Mouse (Mus musculus) left cerebral cortex, adult 11 months (tissue): ENCODE data around the gene Selplg.
A peak's percentile ranks its signal among the peaks of the same experiment; 100 is the strongest.
"Not testable (repeated sequence)": the region's sequence is repeated elsewhere in the genome, so short reads cannot be mapped to it uniquely, and the experiment has no call there.

Source experiments
- DNase-seq: peaks from one replicate; pipeline ENCODE4 v3.0.0; 2022; ENCODE audit warnings: low spot score

Gene Selplg

DNA sequence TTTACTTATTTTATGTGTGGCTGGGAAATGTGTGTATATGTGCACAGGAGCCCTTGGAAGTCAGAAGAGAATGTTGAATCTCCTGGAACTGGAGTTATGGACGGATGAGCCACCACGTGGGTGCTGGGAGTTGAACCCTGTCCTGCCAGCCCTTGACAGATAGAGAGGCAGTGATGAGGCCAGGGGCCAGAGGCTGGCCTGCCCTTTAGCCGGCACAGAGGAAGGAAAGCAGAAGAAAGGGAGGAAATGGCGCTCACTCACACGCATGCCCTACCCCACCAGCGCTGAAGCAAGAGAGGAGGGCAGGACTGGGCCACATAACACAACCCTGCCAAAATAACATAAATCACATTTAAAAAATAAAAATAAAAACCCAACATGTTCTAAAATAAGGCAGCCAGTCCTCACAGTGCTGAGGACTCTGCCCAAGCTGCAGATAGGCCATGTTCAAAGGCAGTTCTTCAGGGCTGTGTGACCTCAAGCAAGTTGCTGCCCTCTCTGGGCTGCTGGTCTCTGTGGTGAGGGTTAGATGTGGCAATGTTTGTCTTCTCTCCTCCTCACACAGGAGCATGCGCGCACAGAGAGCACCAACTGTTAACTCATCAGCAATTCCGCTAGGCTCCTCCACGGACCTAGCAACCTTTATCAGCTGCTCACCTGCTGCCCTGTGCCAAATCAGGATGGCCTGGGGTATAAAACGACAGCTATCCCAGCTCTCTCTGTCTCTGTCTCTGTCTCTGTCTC is 41.8 kb downstream of the Selplg start:
- no peak for DNase-seq

DNA sequence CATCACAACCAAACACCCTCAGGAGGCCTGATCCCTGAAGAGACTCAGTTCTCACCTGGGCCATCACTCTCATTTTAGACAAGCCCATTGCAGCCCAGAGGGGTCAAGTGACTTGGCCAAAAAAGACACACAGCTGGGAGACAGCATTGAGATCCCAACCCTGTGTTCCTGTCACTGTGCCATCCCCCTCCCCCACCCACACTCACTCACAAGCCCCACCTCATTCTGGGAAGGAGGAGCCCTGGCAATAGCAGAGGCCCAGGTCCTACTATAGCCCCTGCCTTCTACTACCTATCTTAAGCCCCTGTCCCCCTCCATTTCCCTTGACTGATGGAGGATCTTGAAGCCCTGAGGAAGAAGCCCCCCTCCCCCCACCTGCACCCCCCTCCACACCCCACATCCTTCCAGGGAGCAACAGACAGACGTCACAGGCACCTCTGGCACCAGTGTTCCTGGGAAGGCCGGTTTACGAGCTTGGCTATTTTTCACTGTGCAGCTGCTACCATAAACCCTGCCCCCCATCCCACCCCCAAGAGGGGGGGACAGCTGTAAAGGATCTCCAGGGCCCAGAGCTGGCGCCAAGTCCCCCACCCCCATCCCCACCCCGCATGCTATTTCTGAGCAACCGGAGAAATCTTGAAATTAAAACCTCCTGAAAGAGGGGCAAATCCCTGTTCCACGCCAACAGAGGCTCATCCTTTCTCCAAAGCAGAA is 43.2 kb downstream of the Selplg start:
- DNase-seq: no peak

DNA sequence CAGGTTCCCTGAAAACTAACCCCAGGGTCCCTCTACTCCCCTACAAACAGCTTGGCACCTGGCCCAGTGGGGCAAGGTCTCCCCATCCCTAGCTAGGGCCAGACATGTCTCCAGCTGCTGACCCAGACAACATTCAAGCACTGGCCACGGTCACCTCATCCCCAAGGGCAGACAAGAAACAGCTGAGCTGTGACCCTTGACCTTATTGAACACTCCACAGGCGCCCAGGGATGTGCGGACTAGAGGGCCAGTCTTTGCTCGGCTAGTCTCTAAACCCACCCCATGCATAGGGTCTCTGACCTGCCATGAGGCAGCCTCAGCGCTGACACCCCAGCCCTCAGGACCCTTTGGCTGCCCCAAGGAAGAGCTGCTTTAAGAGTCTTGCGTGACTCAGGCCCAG is 43.8 kb downstream of the Selplg start:
- DNase-seq: no peak

DNA sequence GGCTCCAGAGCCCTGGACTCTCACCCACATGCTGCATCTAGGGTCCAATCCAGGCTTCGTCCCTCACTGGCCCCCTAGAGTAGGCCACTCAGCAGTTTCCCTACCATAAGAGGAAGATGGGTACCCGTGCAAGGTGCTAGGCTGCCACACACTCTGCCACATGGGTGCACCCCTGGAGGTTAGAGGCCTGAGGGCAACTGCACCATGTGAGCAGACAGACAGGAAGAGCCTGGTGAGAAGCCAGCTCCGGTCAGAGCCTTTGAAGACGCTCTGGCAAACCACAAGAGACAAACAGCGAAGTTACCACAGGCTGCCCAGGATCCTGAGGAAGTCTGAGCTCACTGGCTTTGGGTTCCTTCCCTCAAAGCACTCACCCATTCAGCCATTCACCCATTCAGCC is 45.5 kb downstream of the Selplg start:
- no peak for DNase-seq

DNA sequence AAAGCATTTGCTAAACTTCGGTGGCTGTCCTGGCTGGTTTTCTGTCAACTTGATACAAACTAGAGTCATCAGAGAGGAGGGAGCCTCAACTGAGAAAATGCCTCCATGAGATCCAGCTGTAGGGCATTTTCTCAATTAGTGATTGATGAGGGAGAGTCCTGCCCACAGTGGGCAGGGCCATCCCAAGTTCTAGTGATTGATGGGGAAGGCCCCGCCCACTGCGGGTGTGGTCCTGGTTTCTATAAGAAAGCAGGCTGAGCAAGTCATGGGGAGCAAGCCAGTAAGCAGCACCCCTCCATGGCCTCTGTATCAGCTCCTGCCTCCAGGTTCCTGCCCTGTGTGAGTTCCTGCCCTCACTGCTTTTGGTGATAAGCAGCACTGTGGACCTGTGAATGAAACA is 48.3 kb downstream of the Selplg start:
- DNase-seq: not testable (repeated sequence)

DNA sequence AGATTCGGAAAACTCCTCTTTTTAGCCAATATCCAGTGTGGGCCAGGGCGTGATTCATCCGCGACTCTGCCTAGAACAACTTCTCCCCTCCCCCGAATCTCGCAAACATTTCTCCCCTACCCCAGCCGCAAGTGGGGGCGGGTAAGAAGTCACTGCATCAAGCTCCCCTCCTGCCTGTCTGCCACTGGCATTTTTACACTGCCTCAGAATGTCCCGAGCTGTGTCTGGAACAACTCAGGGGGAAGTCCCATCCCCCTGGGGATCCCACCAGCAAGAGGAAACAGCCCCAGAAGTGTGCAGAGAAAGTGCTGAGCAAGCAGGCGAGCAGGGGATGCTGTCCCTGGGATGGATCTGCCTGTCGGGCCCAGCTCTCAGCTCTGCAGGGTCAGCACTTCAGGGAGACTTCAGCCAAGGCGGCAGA is 48.9 kb downstream of the Selplg start:
- no peak for DNase-seq

DNA sequence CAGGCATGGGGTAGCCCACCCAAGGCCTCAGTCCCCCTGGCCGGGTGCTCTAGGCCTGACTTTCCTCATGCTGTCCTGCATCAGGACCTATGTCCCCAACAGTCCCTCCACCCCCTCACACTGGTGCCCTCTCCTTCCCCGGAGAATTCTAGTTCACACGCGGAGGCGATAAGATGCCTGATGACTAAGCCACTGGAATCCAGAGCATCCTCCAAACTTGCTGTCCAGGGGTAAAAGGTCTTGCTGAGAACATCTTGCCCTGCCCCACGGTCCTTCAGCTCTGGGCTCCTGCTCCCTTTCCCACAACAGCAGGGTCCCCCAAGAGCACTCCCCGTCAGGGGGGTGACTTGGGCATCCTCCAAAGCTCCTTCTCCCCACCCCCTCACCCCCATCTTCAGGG is 49.8 kb downstream of the Selplg start:
- DNase-seq: no peak

DNA sequence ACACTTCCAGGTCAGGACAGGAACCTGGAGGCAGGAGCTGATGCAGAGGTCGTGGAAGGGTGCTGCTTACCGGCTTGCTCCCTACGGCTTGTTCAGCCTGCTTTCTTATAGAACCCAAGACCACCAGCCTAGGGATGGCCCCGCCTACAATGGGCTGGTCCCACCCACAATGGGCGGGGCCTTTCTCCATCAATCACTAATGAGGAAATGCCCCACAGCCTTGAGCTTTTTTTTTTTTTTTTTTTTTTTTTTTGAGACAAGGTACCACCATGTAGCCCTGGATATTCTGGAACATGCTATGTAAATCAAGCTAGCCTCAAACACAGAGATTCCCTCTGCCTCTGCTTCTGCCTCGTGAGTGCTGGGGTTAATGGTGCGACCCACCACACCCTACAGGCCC is 50.6 kb downstream of the Selplg start:
- no peak for DNase-seq

DNA sequence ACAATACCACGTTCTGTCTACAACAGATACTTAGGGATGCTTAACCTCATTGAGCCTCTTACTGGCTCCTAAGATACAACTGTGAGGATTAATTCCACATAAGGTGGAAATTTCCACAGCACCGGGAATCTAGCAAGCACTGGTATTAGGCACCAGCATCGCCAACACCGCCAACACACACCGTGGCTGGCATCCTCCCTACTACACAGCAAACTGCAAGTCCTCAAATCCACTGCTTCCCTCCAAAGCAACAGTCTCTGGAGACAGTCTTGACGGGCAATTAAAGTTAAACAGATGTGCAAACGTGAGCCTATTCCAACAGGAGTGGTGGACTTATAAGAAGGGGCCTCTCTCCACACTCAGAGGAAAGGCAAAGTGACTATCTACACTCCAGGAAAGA is 51.2 kb downstream of the Selplg start:
- no peak for DNase-seq

DNA sequence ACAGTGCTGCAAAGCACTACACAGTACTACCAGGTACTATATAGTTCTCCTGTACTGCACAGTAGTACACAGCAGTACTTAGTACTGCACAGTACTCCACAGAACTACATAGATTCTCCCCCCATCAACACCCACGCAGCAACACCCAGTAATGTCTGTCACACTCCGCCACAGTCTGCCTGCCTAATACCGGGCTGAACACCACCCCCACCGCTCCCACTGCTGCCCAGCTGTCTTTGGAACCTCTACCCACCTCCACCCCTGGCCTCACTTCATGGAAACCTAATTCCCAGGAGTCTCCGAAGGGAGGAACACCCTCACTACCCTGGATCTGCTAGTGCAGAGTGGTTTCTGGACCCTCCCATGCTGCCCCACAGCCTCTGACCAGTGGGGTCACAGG is 51.7 kb downstream of the Selplg start:
- DNase-seq: no peak

DNA sequence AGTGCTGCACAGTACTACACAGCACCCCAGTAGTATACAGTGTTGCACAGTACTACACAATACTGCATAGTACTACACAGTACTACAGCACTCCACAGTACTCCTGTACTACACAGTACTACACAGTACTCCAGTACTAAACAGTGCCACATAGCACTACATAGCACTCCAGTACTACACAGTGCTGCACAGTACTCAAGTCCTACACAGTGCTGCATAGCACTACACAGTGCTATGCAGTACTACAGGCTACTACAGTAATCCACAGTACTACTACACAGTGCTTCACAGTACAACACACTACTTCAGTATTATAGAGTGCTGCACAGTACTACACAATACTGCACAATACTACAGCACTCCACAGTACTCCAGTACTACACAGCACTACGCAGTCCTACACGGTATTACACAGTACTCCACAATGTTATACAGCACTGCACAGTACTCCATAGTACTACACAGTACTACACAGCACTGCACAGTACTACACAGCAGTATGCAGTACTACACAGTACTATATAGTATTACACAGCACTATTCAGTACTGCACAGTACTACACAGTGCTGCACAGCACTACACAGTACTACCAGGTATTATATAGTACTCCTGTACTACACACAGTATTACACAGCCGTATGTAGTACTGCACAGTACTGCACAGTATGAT is 52.2 kb downstream of the Selplg start:
- DNase-seq: no peak

DNA sequence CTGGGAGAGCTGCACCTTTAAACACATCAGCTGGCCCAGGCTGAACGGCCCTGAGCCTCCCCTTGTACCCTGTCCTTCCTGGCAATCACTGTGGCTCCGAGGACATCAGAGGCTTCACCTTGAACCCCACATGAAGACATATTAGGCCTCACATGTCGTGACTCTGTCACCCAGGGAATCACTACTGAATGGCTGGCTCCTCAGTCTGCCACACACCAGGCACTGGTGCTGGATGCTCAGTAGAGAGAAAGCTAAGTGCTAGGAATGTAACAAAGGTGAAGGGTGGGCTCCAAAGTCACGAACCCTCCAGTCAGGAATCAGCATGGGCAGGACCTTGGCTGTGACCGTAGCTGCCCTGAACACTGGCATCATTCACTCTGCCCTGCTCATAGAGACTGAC is 52.9 kb downstream of the Selplg start:
- DNase-seq: no peak

DNA sequence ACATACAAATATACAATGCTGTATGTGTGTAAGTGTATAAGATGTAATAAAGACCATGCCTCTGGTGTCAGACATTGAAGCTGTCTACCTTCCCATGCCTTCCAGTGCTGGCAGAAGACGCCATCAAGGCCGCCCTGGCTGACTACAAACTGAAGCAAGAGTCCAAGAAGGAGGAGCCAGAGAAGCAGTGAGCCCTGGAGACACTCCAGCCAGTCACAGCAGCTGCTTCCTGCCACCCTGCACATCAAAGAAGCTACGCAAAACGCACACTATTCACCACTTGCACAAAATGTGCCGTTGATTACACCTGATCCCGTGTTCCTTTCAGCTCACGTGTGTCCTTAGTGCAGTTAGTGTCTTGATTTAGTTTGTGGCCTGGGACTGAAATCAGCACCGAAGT is 54.7 kb downstream of the Selplg start:
- not testable (repeated sequence) for DNase-seq

DNA sequence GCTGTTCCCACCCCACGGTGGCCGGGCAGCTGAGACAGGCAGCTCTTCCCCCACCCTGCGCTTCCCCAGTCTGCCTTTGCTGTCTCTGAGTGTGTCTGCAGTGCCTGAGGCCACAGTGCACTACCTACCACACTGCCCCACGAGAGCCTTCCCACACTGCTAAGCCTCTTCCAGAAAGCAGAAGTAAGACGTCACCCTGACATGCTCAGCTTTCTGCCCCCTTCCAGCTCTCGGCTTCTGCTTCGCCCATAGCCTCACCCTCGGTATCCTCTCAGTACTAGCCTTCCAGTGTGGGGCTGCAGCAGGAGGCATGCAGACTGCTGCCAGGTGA is 55.6 kb downstream of the Selplg start:
- DNase-seq: no peak

DNA sequence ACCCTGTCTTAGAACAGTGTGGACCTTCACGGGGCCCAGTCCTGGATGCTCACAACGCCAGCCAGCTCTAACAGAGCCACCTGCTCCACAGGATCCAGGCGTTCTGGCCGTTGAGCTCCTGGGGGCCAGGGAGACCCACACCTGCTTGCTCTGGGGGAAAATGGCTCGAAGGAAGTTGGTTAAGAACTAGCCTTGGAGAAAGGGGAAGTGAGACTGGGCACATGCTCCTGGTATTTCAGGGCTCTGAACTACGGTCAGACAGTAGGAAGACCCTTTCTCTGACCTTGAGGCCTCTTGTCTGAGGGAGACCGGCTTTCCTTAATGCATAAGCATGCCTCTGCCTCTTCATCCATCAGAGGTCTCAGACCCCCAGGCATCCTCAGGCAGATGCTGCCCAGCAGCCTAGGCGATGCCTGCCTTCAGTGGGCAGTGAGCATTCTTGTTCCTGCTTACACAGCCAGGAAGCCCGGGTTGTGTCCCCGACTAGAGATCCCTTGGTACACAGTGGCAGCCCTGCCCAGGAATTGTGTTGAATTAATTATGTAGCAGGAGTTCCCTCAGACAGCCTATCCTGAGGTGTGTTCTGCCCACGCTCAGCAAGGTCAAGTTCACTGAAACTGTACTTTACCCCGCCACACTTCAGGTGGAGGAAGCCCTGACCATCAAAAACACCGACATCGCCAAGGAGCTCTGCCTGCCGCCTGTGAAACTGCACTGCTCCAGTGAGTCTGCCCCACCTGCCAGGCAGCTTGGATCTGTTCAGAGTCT is 56.1 kb downstream of the Selplg start:
- no peak for DNase-seq

DNA sequence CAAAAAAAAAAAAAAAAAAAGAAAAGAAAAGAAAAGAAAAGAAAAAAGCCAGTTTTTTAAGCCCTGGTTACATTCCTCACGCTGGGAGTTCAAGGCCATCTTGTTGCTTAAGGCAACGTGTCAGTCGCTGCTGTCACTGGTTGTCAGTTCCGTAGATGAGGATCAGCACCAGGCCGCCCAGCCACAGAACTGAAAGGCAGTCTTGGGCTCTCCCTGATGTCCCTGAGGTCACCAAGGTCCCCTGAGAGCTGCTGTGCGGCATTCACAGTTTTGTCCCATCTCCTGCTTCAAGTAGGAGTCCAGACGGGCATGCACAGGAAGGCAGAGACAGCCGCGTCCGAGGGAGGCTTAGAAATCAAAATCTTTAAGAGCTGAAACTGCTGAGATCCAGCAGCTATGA is 56.9 kb downstream of the Selplg start:
- no peak for DNase-seq

DNA sequence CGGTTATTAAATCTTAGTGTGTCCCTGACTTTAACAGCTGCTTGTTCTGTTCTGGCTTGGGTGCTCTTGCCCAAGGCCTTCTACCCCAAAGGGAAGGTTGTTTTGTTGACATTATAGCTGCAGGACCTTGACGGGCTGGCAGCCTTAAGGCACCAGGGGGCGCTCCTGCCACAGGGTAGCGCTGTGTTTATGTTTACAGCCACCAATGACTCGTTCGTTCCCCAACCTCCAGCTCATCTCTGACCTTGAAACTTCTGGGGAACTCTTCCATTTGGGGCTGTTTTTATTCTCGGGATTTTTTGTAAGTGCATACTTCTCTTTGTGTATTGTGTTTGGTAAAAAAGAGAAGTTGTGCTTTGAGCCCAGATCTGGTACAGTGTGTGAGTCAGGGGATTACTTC is 58.8 kb downstream of the Selplg start:
- DNase-seq: peak; percentile 63

DNA sequence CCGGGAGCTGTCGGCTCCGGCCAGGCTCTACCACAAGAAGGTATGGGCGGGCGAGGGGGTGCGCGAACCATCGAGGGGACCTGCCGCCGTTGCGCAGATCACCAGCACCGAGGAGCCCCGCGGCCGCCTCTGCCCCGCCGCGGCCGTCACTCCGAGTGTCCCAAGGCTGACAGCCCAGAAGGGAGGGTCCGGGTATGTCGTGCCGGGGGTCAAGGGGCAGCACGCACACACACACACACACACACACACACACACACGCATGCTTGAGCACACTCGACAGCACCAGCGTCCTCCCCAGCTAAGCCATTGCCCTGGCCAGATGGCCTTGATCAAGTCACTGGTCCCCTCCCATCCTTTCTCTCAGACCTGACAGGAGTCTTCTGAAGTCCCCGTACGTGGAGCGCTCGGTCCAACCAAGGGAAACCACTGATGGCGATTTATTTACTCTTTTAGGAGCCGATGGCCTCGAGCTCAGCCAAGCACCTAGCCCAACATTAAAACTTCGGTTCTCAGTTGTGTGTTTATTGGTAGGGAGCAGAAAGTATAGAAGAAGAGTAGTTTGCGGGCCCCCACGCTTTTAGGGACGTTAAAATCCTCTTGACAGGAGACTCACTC is 59.4 kb downstream of the Selplg start:
- DNase-seq: peak; percentile 39

DNA sequence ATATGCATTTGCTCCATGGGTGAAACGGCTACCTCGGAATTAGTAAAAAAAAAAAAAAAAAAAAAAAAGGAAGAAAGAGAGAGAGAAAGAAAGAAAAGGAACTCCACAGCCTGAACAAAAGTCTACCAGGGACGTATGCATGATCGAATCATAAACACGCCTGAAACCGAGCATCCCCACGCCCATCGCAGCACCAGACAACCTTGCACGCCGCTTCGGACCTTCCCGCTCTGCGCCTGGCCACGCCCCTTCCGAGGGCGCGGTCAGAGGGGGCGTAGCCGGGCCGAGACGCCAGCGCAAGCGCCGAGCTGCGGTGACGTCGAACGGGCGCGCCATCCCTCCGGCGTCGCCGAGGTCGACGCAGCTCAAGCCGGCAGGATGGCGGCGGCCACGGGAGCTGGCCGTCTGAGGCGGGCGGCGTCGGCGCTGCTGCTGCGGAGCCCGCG is 60.0 kb downstream of the Selplg start, which contains the start of the genes Sart3 and Iscu:
Gene Sart3, minus strand, starts transcription at position 61 of the 446 bp plus-strand sequence.
Gene Iscu, plus strand, starts transcription at position 299 of the 446 bp plus-strand sequence.
- DNase-seq: peak; percentile 86

DNA sequence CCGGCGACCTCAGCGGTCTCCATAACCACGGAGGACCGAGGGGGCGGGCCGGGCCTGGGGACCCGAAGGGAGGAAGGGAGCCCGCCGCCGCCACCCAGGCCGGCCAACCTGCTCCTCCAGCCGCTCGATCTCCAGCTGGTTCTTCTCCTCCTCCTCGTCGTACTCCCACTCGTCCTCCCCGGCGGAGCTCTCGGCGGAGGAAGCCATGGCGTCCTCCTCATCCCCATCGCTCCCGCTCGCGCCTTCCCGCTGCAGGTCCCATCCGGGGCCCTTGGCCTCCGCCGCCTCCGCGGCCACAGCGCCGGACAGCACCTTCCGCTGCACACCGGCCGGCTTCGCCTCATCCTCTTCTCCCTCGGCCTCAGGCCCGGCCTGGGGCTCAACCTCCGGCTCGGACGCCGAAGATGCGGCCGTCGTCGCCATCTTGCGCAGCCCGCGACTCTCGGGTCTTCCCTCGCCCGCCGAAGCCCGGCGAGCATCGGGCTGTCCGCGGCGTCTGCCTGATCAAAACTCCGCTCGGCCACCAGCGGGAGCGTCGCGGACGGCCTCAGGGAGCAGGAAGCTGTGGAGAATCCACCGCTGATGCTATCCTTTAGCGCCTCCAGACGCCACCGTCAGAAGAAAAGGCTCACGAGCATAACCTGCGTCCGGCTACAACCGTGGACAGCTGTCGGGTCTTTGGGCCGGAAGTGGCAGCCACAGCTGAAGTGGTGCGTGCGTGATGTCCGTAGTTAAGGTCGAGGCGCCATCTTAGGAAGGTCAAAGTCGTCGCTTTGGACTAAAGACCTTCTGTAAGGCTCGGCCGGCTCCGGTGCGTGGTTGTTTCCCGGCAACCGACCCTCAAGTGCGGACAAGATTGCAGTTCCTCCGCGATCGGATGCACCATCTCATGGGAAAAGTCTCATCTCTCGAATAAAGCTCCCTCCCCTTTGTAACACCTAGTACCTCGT is 61.0 kb downstream of the Selplg start:
- DNase-seq: peak; percentile 85

DNA sequence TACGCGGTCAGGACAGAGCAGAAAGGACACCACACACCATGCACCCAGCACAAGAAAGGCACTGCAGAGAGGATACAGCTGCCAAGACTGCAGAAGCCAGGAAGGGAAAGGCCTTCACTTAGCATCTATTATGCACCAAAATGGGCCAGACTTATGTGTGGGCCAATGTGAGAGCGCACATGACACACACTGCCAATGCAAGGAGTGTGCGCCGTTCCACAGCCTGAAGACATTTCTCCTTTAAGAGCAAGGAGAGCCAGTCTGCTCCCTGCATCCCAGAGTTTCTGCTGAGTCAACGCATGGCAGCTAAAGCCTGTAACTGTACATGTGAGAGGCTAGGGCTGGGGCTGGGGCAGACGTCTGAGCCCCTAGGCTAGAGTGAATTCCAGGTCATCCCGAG is 63.6 kb downstream of the Selplg start:
- DNase-seq: no peak
